Mouse (Mus musculus): ENCODE results near the gene Nrf1. TPM values are rescaled to one million over a fixed set of nuclear protein-coding genes. Genes with fewer than 3 reads are reported as not detected.

The Nrf1 gene
- polyA plus RNA-seq, 1 experiment from 2014 or later = 68.5 TPM

- H3K36me3 ChIP-seq = no peaks in the 10 kb centered on the region
- peak overlapping the region; percentile 49; the same call in 1 of the 2 replicates for H3K4me3 ChIP-seq
- no peak overlapping the region for H3K9ac ChIP-seq
- H3K27me3 ChIP-seq = peaks cover 67% of the 10 kb centered on the region
- H3K9me3 ChIP-seq = no peaks in the 10 kb centered on the region
- H3K4me1 ChIP-seq = peaks cover 91% of the 10 kb centered on the region
- no peak overlapping the region for H3K27ac ChIP-seq
- H3K4me2 ChIP-seq = peak overlapping the region; percentile 65
- no peak for ATAC-seq (ENCODE audit: insufficient number of reproducible peaks, insufficient read depth, low FRiP score, low TSS enrichment, low read depth)
- 20% methylated on average over 8 of the region's 8 CpGs for WGBS
Observed at GRCm38 (mm10) chr6:30171226-30171625, 123.4 kb downstream of the Nrf1 start.

GRCm38 (mm10) chr6:30171967-30172366 is 124.2 kb downstream of the Nrf1 start:
- 0 out of 2 replicates have a peak overlapping the region, but pooled peaks have one; percentile 71 for H3K9ac ChIP-seq
- H3K27me3 ChIP-seq = peaks cover 74% of the 10 kb centered on the region
- H3K9me3 ChIP-seq = no peaks in the 10 kb centered on the region
- no peak overlapping the region for H3K27ac ChIP-seq
- no peak for ATAC-seq (ENCODE audit: insufficient number of reproducible peaks, insufficient read depth, low FRiP score, low TSS enrichment, low read depth)
- H3K4me2 ChIP-seq = peak overlapping the region; percentile 65
- H3K4me3 ChIP-seq = peak overlapping the region; percentile 49
- H3K36me3 ChIP-seq = no peaks in the 10 kb centered on the region
- WGBS = 18% methylated on average over 10 of the region's 10 CpGs
- peaks cover 89% of the 10 kb centered on the region for H3K4me1 ChIP-seq

DNA sequence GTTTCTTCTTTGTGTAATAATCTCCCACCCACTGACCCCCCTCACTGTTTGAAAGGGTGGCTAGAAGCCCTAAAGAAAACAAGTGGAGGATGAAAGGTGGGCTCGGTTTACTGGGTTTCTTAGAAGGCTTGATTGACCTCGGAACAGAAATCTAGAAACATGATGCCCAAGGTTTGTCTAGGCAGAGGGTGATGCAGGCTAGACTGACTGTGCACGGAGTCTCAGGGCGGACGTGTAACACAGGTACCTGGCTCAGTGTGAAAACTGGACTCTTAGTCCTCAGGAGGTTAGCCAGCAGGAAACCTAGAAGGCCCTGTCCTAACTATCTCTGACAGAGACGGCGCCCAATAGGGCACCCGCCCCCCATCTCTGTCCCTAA is 124.6 kb downstream of the Nrf1 start:
- peaks cover 87% of the 10 kb centered on the region for H3K4me1 ChIP-seq
- no peak for ATAC-seq (ENCODE audit: insufficient number of reproducible peaks, insufficient read depth, low FRiP score, low TSS enrichment, low read depth)
- peak overlapping the region; percentile 49 for H3K4me3 ChIP-seq
- peaks cover 79% of the 10 kb centered on the region for H3K27me3 ChIP-seq
- H3K4me2 ChIP-seq = peak overlapping the region; percentile 65
- H3K9ac ChIP-seq = peak overlapping the region; percentile 71; the same call in 1 of the 2 replicates
- H3K27ac ChIP-seq = no peak overlapping the region
- 9% methylated on average over 8 of the region's 8 CpGs for WGBS
- no peaks in the 10 kb centered on the region for H3K36me3 ChIP-seq
- no peaks in the 10 kb centered on the region for H3K9me3 ChIP-seq

GRCm38 (mm10) chr6:30172820-30173550 is 125.2 kb downstream of the Nrf1 start:
- Histone ChIP-seq H3K36me3 (no peaks in the 10 kb centered on the region), H3K27me3 (peaks cover 82% of the 10 kb centered on the region), H3K27ac (peak overlapping the region; percentile 82), H3K4me2 (peak overlapping the region; percentile 65), H3K4me1 (peaks cover 85% of the 10 kb centered on the region), H3K9me3 (no peaks in the 10 kb centered on the region), H3K9ac (peak overlapping the region; percentile 71), H3K4me3 (peak overlapping the region; percentile 49)
- ATAC-seq (ENCODE audit: insufficient number of reproducible peaks, insufficient read depth, low FRiP score, low TSS enrichment, low read depth) = no peak
- WGBS = 2% methylated on average over 44 of the region's 44 CpGs

DNA sequence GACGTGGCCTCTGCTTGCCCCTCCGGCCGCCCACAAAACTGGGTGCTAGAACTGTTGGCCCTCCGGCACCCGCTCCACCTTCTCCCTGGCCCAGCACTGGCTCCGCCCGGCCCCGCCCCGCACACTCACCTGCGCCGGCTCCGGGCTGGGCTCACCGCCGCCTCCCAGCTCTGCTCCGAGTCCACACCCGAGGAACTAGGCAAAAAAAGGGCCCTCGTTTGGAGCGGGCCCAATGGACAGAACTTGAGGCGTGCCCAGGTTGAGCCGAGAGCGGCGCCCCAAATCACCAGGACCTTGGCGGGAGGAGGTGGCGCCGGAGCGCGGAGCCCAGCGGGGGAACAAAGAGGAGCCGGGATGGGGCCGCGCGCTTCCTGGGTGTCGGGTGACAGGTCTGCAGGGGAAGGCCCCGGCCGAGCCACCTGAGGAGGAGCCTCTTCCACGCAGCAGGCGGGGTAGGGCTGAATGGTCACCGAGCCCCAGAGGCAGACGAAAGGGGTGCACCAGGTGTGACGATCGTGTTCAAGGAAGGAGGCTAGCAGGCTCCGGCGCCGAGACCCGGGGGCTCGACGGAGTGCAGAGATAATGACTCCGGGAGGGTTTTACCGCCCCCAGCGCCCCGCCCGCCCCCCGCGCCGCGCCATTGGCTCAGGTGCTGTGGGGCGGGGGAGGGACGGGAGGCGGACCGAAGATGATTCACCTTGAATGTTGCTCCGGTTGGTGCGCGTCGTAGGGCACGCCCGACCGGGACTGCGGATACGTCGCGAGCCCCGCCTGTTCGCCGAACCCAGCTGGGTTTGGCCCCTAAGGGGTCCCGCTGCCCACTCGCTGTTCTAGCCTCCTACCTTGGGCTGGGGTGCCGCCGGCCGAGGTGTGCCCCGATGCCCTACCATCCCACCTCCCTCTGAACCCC is 126.0 kb downstream of the Nrf1 start:
- peak; percentile 44 for ATAC-seq (ENCODE audit: insufficient number of reproducible peaks, insufficient read depth, low FRiP score, low TSS enrichment, low read depth)
- H3K9ac ChIP-seq = peak overlapping the region; percentile 71
- H3K36me3 ChIP-seq = no peaks in the 10 kb centered on the region
- H3K27me3 ChIP-seq = peaks cover 90% of the 10 kb centered on the region
- H3K4me3 ChIP-seq = peak overlapping the region; percentile 49
- under 1% methylated on average over 80 of the region's 80 CpGs for WGBS
- peak overlapping the region; percentile 65 for H3K4me2 ChIP-seq
- peak overlapping the region; percentile 82 for H3K27ac ChIP-seq
- no peaks in the 10 kb centered on the region for H3K9me3 ChIP-seq
- peaks cover 81% of the 10 kb centered on the region for H3K4me1 ChIP-seq

GRCm38 (mm10) chr6:30174461-30175224 is 126.9 kb downstream of the Nrf1 start:
- Histone ChIP-seq H3K4me2 (peak overlapping the region; percentile 65), H3K27ac (peak overlapping the region; percentile 82), H3K36me3 (no peaks in the 10 kb centered on the region), H3K4me1 (peaks cover 77% of the 10 kb centered on the region), H3K9me3 (no peaks in the 10 kb centered on the region), H3K4me3 (peak overlapping the region; percentile 49), H3K9ac (peak overlapping the region; percentile 71), H3K27me3 (peaks cover 98% of the 10 kb centered on the region)
- ATAC-seq (ENCODE audit: insufficient number of reproducible peaks, insufficient read depth, low FRiP score, low TSS enrichment, low read depth) = 0 out of 2 replicates have a peak, but pooled peaks have one; percentile 17
- WGBS = 1% methylated on average over 33 of the region's 33 CpGs

DNA sequence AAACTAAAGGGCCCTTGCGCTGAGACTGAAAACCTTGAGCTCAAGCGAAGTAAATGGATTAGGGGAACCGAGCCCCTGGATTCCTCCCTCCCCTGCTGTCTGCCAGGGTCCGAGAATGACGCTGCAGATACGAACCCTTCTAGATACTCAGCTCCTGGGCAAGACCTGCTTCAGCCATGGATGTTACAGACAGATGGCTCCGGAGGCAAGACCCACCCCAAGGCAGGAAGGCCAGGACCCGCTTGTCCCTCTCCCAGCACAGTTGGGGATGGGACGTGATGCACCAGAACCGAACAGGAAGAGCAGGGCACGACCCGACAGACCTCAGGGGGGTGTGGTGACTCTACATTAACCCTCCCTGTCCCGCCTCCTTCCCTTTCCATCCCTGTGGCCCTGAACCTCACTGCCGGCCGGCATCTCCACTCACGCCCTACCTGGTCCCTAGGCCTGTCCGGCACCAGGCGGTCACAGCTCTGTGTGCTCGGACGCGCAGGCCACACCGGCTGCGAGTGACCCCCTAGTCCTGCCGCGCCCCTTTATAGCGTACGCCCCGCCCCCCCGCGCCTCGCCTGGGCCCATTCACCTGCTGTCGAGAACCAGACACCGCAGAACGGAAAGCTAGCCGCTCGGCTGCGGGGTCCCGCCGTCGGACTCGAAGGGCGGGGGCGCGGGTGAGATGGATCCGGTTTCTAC is 127.6 kb downstream of the Nrf1 start:
- H3K36me3 ChIP-seq = no peaks in the 10 kb centered on the region
- H3K9me3 ChIP-seq = no peaks in the 10 kb centered on the region
- under 1% methylated on average over 45 of the region's 45 CpGs for WGBS
- peak overlapping the region; percentile 65 for H3K4me2 ChIP-seq
- peaks cover 98% of the 10 kb centered on the region for H3K27me3 ChIP-seq
- no peak for ATAC-seq (ENCODE audit: insufficient number of reproducible peaks, insufficient read depth, low FRiP score, low TSS enrichment, low read depth)
- no peak overlapping the region for H3K9ac ChIP-seq
- H3K4me1 ChIP-seq = peaks cover 79% of the 10 kb centered on the region
- peak overlapping the region; percentile 49 for H3K4me3 ChIP-seq
- H3K27ac ChIP-seq = peak overlapping the region; percentile 82

- Histone ChIP-seq H3K36me3 (no peaks in the 10 kb centered on the region), H3K9ac (no peak overlapping the region), H3K4me1 (peaks cover 79% of the 10 kb centered on the region), H3K4me3 (peak overlapping the region; percentile 49), H3K9me3 (no peaks in the 10 kb centered on the region), H3K4me2 (peak overlapping the region; percentile 65), H3K27ac (peak overlapping the region; percentile 82; the same call in 1 of the 2 replicates), H3K27me3 (peaks cover 98% of the 10 kb centered on the region)
- 1% methylated on average over 28 of the region's 28 CpGs for WGBS
- ATAC-seq (ENCODE audit: insufficient number of reproducible peaks, insufficient read depth, low FRiP score, low TSS enrichment, low read depth) = no peak
Observed at GRCm38 (mm10) chr6:30175918-30176421, 128.2 kb downstream of the Nrf1 start.

DNA sequence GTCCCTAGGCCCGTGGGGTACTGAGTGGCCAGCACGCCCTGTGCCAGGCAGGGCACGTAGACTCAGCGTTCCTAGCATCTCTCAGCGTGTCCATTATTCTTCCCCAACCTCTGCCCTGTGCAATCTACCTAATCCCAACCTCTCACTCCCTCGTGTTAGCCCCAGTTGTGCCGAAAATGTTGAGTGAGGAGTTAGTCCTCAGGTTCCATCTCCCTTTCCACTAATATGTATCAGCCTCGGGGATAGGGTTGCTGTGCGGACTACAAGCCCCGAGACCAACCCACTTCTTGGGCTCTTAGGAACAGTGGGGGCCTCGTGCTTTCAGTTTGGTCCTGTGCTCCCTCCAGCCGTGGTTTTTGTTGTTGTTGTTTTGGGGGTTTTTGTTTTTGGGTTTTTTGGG is 128.7 kb downstream of the Nrf1 start:
- H3K9ac ChIP-seq = no peak overlapping the region
- H3K4me2 ChIP-seq = peak overlapping the region; percentile 65
- no peak overlapping the region for H3K27ac ChIP-seq
- 6% methylated on average over 12 of the region's 12 CpGs for WGBS
- ATAC-seq (ENCODE audit: insufficient number of reproducible peaks, insufficient read depth, low FRiP score, low TSS enrichment, low read depth) = no peak
- no peaks in the 10 kb centered on the region for H3K9me3 ChIP-seq
- 0 out of 2 replicates have a peak overlapping the region, but pooled peaks have one; percentile 49 for H3K4me3 ChIP-seq
- H3K27me3 ChIP-seq = peaks cover 98% of the 10 kb centered on the region
- no peaks in the 10 kb centered on the region for H3K36me3 ChIP-seq
- peaks cover 74% of the 10 kb centered on the region for H3K4me1 ChIP-seq

GRCm38 (mm10) chr6:30177305-30177704 is 129.5 kb downstream of the Nrf1 start:
- no peak overlapping the region for H3K27ac ChIP-seq
- WGBS = 2% methylated on average over 14 of the region's 14 CpGs
- no peak for ATAC-seq (ENCODE audit: insufficient number of reproducible peaks, insufficient read depth, low FRiP score, low TSS enrichment, low read depth)
- no peaks in the 10 kb centered on the region for H3K9me3 ChIP-seq
- no peak overlapping the region for H3K9ac ChIP-seq
- peaks cover 67% of the 10 kb centered on the region for H3K4me1 ChIP-seq
- H3K27me3 ChIP-seq = peaks cover 95% of the 10 kb centered on the region
- H3K4me3 ChIP-seq = no peak overlapping the region
- H3K4me2 ChIP-seq = 0 out of 2 replicates have a peak overlapping the region, but pooled peaks have one; percentile 7
- H3K36me3 ChIP-seq = no peaks in the 10 kb centered on the region
